Mouse (Mus musculus) c-Kit-positive CD71-positive TER-119-negative erythroid progenitor cells, embryonic 14.5 days (primary cell): ENCODE measurements around the gene Pphln1.

ENCODE experiments used
- DNase-seq: peaks from one replicate; pipeline ENCODE4 v3.0.0-alpha.2; 2013; ENCODE audit warnings: low read depth

Pphln1 gene

GRCm38 (mm10) chr15:93435998-93436397 lies 37.8 kb downstream of the Pphln1 start:
- DNase-seq: no peak

- peak; percentile 35 for DNase-seq
Observed at GRCm38 (mm10) chr15:93438663-93439062, 40.5 kb downstream of the Pphln1 start.

- no peak for DNase-seq
Observed at GRCm38 (mm10) chr15:93442271-93442670, 44.1 kb downstream of the Pphln1 start.

GRCm38 (mm10) chr15:93443676-93444075 lies 45.5 kb downstream of the Pphln1 start:
- DNase-seq: no peak

GRCm38 (mm10) chr15:93448862-93449261 lies 50.7 kb downstream of the Pphln1 start:
- DNase-seq: no peak

- no peak for DNase-seq
Observed at GRCm38 (mm10) chr15:93453296-93453695, 55.1 kb downstream of the Pphln1 start.

GRCm38 (mm10) chr15:93456005-93456404 lies 57.9 kb downstream of the Pphln1 start:
- DNase-seq: no peak

- DNase-seq: no peak
Observed at GRCm38 (mm10) chr15:93459422-93459821, 61.3 kb downstream of the Pphln1 start.

- DNase-seq: no peak
Observed at GRCm38 (mm10) chr15:93461066-93461465, 62.9 kb downstream of the Pphln1 start.

GRCm38 (mm10) chr15:93471651-93472050 lies 73.5 kb downstream of the Pphln1 start:
- no peak for DNase-seq

GRCm38 (mm10) chr15:93472089-93472488 lies 73.9 kb downstream of the Pphln1 start:
- DNase-seq: no peak

- no peak for DNase-seq
Observed at GRCm38 (mm10) chr15:93474277-93474676, 76.1 kb downstream of the Pphln1 start.

- no peak for DNase-seq
Observed at GRCm38 (mm10) chr15:93475688-93476087, 77.5 kb downstream of the Pphln1 start.

- no peak for DNase-seq
Observed at GRCm38 (mm10) chr15:93477729-93478128, 79.6 kb downstream of the Pphln1 start.

GRCm38 (mm10) chr15:93478676-93479075 lies 80.5 kb downstream of the Pphln1 start:
- no peak for DNase-seq

- DNase-seq: no peak
Observed at GRCm38 (mm10) chr15:93479445-93479844, 81.3 kb downstream of the Pphln1 start.

- no peak for DNase-seq
Observed at GRCm38 (mm10) chr15:93481112-93481511, 83.0 kb downstream of the Pphln1 start.

- DNase-seq: no peak
Observed at GRCm38 (mm10) chr15:93484261-93484710, 86.1 kb downstream of the Pphln1 start.

GRCm38 (mm10) chr15:93485252-93485651 lies 87.1 kb downstream of the Pphln1 start:
- DNase-seq: no peak

- DNase-seq: no peak
Observed at GRCm38 (mm10) chr15:93486066-93486465, 87.9 kb downstream of the Pphln1 start.

- no peak for DNase-seq
Observed at GRCm38 (mm10) chr15:93489597-93489996, 91.4 kb downstream of the Pphln1 start.

GRCm38 (mm10) chr15:93494700-93495099 lies 96.5 kb downstream of the Pphln1 start:
- no peak for DNase-seq

- DNase-seq: no peak
Observed at GRCm38 (mm10) chr15:93499866-93500265, 101.7 kb downstream of the Pphln1 start.

GRCm38 (mm10) chr15:93502703-93503102 lies 104.6 kb downstream of the Pphln1 start:
- no peak for DNase-seq
